12 mouse cellular contexts compared by ENCODE assay signal in genomic region chr11:64051195-64051968, GRCm38 (mm10). TPM values are rescaled to one million over a fixed set of nuclear protein-coding genes. Genes with fewer than 3 reads are reported as not detected.
A peak's percentile ranks its signal among the peaks of the same experiment; 100 is the strongest.
DNase-seq lines count a peak whose midpoint lies in the region; ATAC-seq lines count a peak whose summit lies in the region.
"Had no signal": no experiment of that assay in that cellular context is flagged by ENCODE, and none has a peak within 500 bp of the region (broad histone marks: within the 10 kb centered on the region; RNA-seq: fewer than 3 reads in every experiment).

No protein-coding gene starts in this region.

- H3K4me1 ChIP-seq in forebrain, embryonic 13.5 days, result peaks cover 32% of the 10 kb centered on the region
- peaks cover 13% of the 10 kb centered on the region for H3K4me1 ChIP-seq in neural tube, embryonic 15.5 days
- no peaks in the 10 kb centered on the region for H3K4me1 ChIP-seq in kidney, embryonic 14.5 days (ENCODE audit: control insufficient read depth, insufficient read depth, low read length)

- H3K27me3 ChIP-seq in forebrain, embryonic 13.5 days, result peaks cover 49% of the 10 kb centered on the region
- H3K27me3 ChIP-seq in neural tube, embryonic 15.5 days (replicated peaks), result no peaks in the 10 kb centered on the region; the same call in 1 of the 2 replicates
- H3K27me3 ChIP-seq in kidney, embryonic 14.5 days (ENCODE audit: control insufficient read depth, insufficient read depth, low read length), result no peaks in the 10 kb centered on the region
- H3K27me3 ChIP-seq: limb, embryonic 12.5 days had no signal

- peak; percentile 36 to 49 for DNase-seq in layer of hippocampus, postnatal 10 days (ENCODE audit: low spot score in 2 of 2)
- no peak for DNase-seq in layer of hippocampus, adult 9-10 months (ENCODE audit: low spot score)
- DNase-seq in left cerebral cortex, postnatal 25 days (ENCODE audit: low spot score in 2 of 2), result peak; percentile 14 to 38
- no peak for DNase-seq in cerebellum, adult 9-10 months
- DNase-seq: cerebellum, adult 11-12 months; thymus, postnatal 36 days had no signal

- no peak overlapping the region for H3K4me3 ChIP-seq in forebrain, embryonic 13.5 days
- H3K4me3 ChIP-seq in neural tube, embryonic 15.5 days (replicated peaks), result no peak overlapping the region
- no peak overlapping the region for H3K4me3 ChIP-seq in kidney, embryonic 14.5 days (ENCODE audit: low read length)
- H3K4me3 ChIP-seq: heart, embryonic 10.5 days; limb, embryonic 12.5 days had no signal

- ATAC-seq in forebrain, embryonic 13.5 days, result peak; percentile 94
- ATAC-seq in neural tube, embryonic 15.5 days (ENCODE audit: low FRiP score), result peak; percentile 59; the same call in 1 of the 2 replicates
- ATAC-seq in megakaryocyte, adult 5-6 weeks (ENCODE audit: poor library complexity, severe bottlenecking), result no peak
- ATAC-seq in kidney, embryonic 14.5 days (ENCODE audit: low FRiP score, low TSS enrichment), result no peak

- H3K4me2 ChIP-seq in forebrain, embryonic 13.5 days, result peak overlapping the region; percentile 32
- H3K4me2 ChIP-seq in neural tube, embryonic 15.5 days, result no peak overlapping the region
- no peak overlapping the region for H3K4me2 ChIP-seq in kidney, embryonic 14.5 days (replicated peaks; ENCODE audit: low read depth, low read length)
- H3K4me2 ChIP-seq: limb, embryonic 12.5 days had no signal

- no peak overlapping the region for H3K9ac ChIP-seq in forebrain, embryonic 13.5 days
- H3K9ac ChIP-seq in neural tube, embryonic 15.5 days (replicated peaks), result no peak overlapping the region
- H3K9ac ChIP-seq in kidney, embryonic 14.5 days (ENCODE audit: low read depth, low read length), result no peak overlapping the region
- H3K9ac ChIP-seq: limb, embryonic 12.5 days had no signal

- no peak overlapping the region for H3K27ac ChIP-seq in forebrain, embryonic 13.5 days
- H3K27ac ChIP-seq in neural tube, embryonic 15.5 days (replicated peaks), result 0 out of 2 replicates have a peak overlapping the region, but pooled peaks have one; percentile 1
- no peak overlapping the region for H3K27ac ChIP-seq in kidney, embryonic 14.5 days (ENCODE audit: low read depth, low read length)
- H3K27ac ChIP-seq: heart, embryonic 10.5 days; limb, embryonic 12.5 days had no signal

- intact Hi-C loops in left cerebral cortex, postnatal 25 days (cut with DNase I), result no loop called here

- H3K9me3 ChIP-seq in forebrain, embryonic 13.5 days (replicated peaks), result no peaks in the 10 kb centered on the region
- H3K9me3 ChIP-seq in neural tube, embryonic 15.5 days (replicated peaks), result no peaks in the 10 kb centered on the region
- no peaks in the 10 kb centered on the region for H3K9me3 ChIP-seq in kidney, embryonic 14.5 days (ENCODE audit: control insufficient read depth, low read length)
- H3K9me3 ChIP-seq: heart, embryonic 10.5 days; limb, embryonic 12.5 days had no signal

- no peaks in the 10 kb centered on the region for H3K36me3 ChIP-seq in forebrain, embryonic 13.5 days (ENCODE audit: poor library complexity, severe bottlenecking)
- H3K36me3 ChIP-seq in neural tube, embryonic 15.5 days, result no peaks in the 10 kb centered on the region
- no peaks in the 10 kb centered on the region for H3K36me3 ChIP-seq in kidney, embryonic 14.5 days (ENCODE audit: control insufficient read depth, insufficient read depth, low read length)
- H3K36me3 ChIP-seq: limb, embryonic 12.5 days had no signal

- WGBS in forebrain, embryonic 13.5 days, result 10% methylated on average over 9 of the region's 9 CpGs
- 36% methylated on average over 9 of the region's 9 CpGs for WGBS in neural tube, embryonic 15.5 days
- WGBS in kidney, embryonic 14.5 days, result 74% methylated on average over 9 of the region's 9 CpGs

RNA-seq across cellular contexts. Expression of gene Cox10, which starts 27.9 kb away (rescaled TPM):
- total RNA-seq in layer of hippocampus, postnatal 10 days (2021), result 10 to 100 TPM; 22.4 to 25.9 TPM
- polyA plus RNA-seq in forebrain, embryonic 13.5 days (2015; fragmentation: Nextera tagmentation; extraction: Ambion mirVana), result 19.4 and 24.3 TPM in 2 replicates
- total RNA-seq in left cerebral cortex, postnatal 25 days (2021), result 10 to 100 TPM; 26.6 to 27.4 TPM
- 24.0 and 30.2 TPM in 2 replicates for polyA plus RNA-seq in neural tube, embryonic 15.5 days (2015; fragmentation: Nextera tagmentation; extraction: Ambion mirVana)
- 4.7 and 7.8 TPM in 2 replicates for total RNA-seq in megakaryocyte, adult 5-6 weeks (2015)
- total RNA-seq in megakaryocyte, adult 5-6 weeks (2017), result 8.3 and 9.5 TPM in 2 replicates
- polyA plus RNA-seq in kidney, embryonic 14.5 days (2014; fragmentation: Nextera tagmentation; extraction: Ambion mirVana), result 30.0 and 30.2 TPM in 2 replicates

Comparison
In these comparisons a context has a peak if more than half of its experiments do, and no peak if none do; other contexts are left out.
1. DNase-seq: peak in layer of hippocampus, postnatal 10 days (2 of 2) and left cerebral cortex, postnatal 25 days (2 of 2); none in layer of hippocampus, adult 9-10 months (single experiment) and cerebellum, adult 9-10 months (single experiment).
2. ATAC-seq: peak in forebrain, embryonic 13.5 days (single experiment) and neural tube, embryonic 15.5 days (single experiment); none in megakaryocyte, adult 5-6 weeks (single experiment) and kidney, embryonic 14.5 days (single experiment).